ENCODE assay signal across 9 mouse cellular contexts in genomic region chr5:115163563-115163962, GRCm38 (mm10). TPM values are rescaled to one million over a fixed set of nuclear protein-coding genes. Genes with fewer than 3 reads are reported as not detected.
A peak's percentile ranks its signal among the peaks of the same experiment; 100 is the strongest.
DNase-seq lines count a peak whose midpoint lies in the region; ATAC-seq and TF ChIP-seq lines count a peak whose summit lies in the region.
"Had no signal": no experiment of that assay in that cellular context is flagged by ENCODE, and none has a peak within 500 bp of the region (broad histone marks: within the 10 kb centered on the region; RNA-seq: fewer than 3 reads in every experiment).

No protein-coding gene starts in this region.

- TF ChIP-seq RAD21 in CH12.LX (IDR thresholded peaks at IDR 0.05; ENCODE audit: low read depth, low read length), result peak; percentile 34

- DNase-seq in forebrain, embryonic 10.5 days (ENCODE audit: extremely low spot score, low spot score), result peak; percentile 50
- no peak for DNase-seq in CH12.LX (ENCODE audit: extremely low read depth)
- DNase-seq in cerebellum, postnatal 36 days, result peak; percentile 60 to 66
- DNase-seq in left cerebral cortex, adult 2 months (ENCODE audit: extremely low spot score in 1 of 2, low spot score in 2 of 2), result peak; percentile 53 to 58
- DNase-seq in midbrain, postnatal 0 days (ENCODE audit: low spot score), result no peak
- DNase-seq in thymus, adult 18-20 months, result peak; percentile 46 to 55

- intact Hi-C loops in left cerebral cortex, adult 2 months (cut with DNase I), result loop anchor here (5.0 kb wide), 1 partner anchor 186 kb away; no protein-coding TSS in a partner anchor

- TF ChIP-seq EP300 in CH12.LX (IDR thresholded peaks at IDR 0.05; ENCODE audit: low read length), result no peak

- H3K9me3 ChIP-seq in forebrain, embryonic 10.5 days, result no peaks in the 10 kb centered on the region
- H3K9me3 ChIP-seq in forebrain, embryonic 16.5 days (ENCODE audit: control insufficient read depth, low read length), result no peaks in the 10 kb centered on the region
- no peaks in the 10 kb centered on the region for H3K9me3 ChIP-seq in CH12.LX (replicated peaks; ENCODE audit: low read length)
- H3K9me3 ChIP-seq in heart, embryonic 13.5 days, result no peaks in the 10 kb centered on the region
- H3K9me3 ChIP-seq in midbrain, postnatal 0 days (ENCODE audit: low read length), result no peaks in the 10 kb centered on the region

- in situ Hi-C loops in CH12.LX (cut with MboI; ENCODE audit: low pct_ligation_motif_present, low pct_unique_long_range_greater_than_20kb, low sequenced_read_pairs), result no loop called here

- no peak overlapping the region for H3K4me2 ChIP-seq in forebrain, embryonic 16.5 days (ENCODE audit: low read length)
- H3K4me2 ChIP-seq in CH12.LX (ENCODE audit: insufficient read depth, low read depth, poor library complexity, severe bottlenecking), result no peak overlapping the region
- H3K4me2 ChIP-seq in heart, embryonic 13.5 days, result peak overlapping the region; percentile 40
- no peak overlapping the region for H3K4me2 ChIP-seq in midbrain, postnatal 0 days (ENCODE audit: low read depth, low read length, poor library complexity, severe bottlenecking)

- H3K4me1 ChIP-seq in forebrain, embryonic 10.5 days, result peaks cover 44% of the 10 kb centered on the region
- peaks cover 6% of the 10 kb centered on the region for H3K4me1 ChIP-seq in forebrain, embryonic 16.5 days (replicated peaks; ENCODE audit: control insufficient read depth, insufficient read depth, low read length)
- H3K4me1 ChIP-seq in CH12.LX (ENCODE audit: control insufficient read depth in 1 of 2, insufficient read depth in 2 of 2), result peaks cover 11 to 48% of the 10 kb centered on the region in 2 experiments
- peaks cover 35% of the 10 kb centered on the region for H3K4me1 ChIP-seq in heart, embryonic 13.5 days
- H3K4me1 ChIP-seq in midbrain, postnatal 0 days (ENCODE audit: insufficient read depth, low read length), result no peaks in the 10 kb centered on the region

- no peak for ATAC-seq in forebrain, embryonic 16.5 days
- ATAC-seq in heart, embryonic 13.5 days (ENCODE audit: extremely low read depth, insufficient number of reproducible peaks, low FRiP score, low TSS enrichment), result no peak
- ATAC-seq in midbrain, postnatal 0 days (ENCODE audit: low FRiP score), result no peak

- no peaks in the 10 kb centered on the region for H3K36me3 ChIP-seq in forebrain, embryonic 10.5 days (replicated peaks)
- H3K36me3 ChIP-seq in forebrain, embryonic 16.5 days (ENCODE audit: control insufficient read depth, insufficient read depth), result no peaks in the 10 kb centered on the region
- no peaks in the 10 kb centered on the region for H3K36me3 ChIP-seq in CH12.LX (replicated peaks in 1 of 2; ENCODE audit: control insufficient read depth in 1 of 2, insufficient read depth in 1 of 2, low read length in 1 of 2)
- no peaks in the 10 kb centered on the region for H3K36me3 ChIP-seq in heart, embryonic 13.5 days
- no peaks in the 10 kb centered on the region for H3K36me3 ChIP-seq in midbrain, postnatal 0 days (ENCODE audit: insufficient read depth, low read length)

- dilution Hi-C loops in CH12.LX (cut with MboI; ENCODE audit: extremely low pct_ligation_motif_present, extremely low pct_unique_long_range_greater_than_20kb, low sequenced_read_pairs), result no loop called here

- no peak overlapping the region for H3K27ac ChIP-seq in forebrain, embryonic 10.5 days
- H3K27ac ChIP-seq in forebrain, embryonic 16.5 days (ENCODE audit: low read length), result no peak overlapping the region
- no peak overlapping the region for H3K27ac ChIP-seq in CH12.LX (ENCODE audit: insufficient read depth, low read depth)
- no peak overlapping the region for H3K27ac ChIP-seq in heart, embryonic 13.5 days (replicated peaks)
- no peak overlapping the region for H3K27ac ChIP-seq in left cerebral cortex, adult 2 months
- no peak overlapping the region for H3K27ac ChIP-seq in midbrain, postnatal 0 days (ENCODE audit: low read depth, low read length)

- WGBS in forebrain, embryonic 10.5 days, result 44% methylated on average over 8 of the region's 8 CpGs
- 40% methylated on average over 8 of the region's 8 CpGs for WGBS in forebrain, embryonic 16.5 days
- WGBS in heart, embryonic 13.5 days, result 29% methylated on average over 8 of the region's 8 CpGs
- 38% methylated on average over 8 of the region's 8 CpGs for WGBS in midbrain, postnatal 0 days

- H3K4me3 ChIP-seq in forebrain, embryonic 10.5 days, result no peak overlapping the region; the same call in 1 of the 2 replicates
- no peak overlapping the region for H3K4me3 ChIP-seq in forebrain, embryonic 16.5 days (replicated peaks; ENCODE audit: low read length)
- no peak overlapping the region for H3K4me3 ChIP-seq in CH12.LX (replicated peaks in 1 of 3; ENCODE audit: low read depth in 2 of 3, low read length in 2 of 3, poor library complexity in 1 of 3)
- no peak overlapping the region for H3K4me3 ChIP-seq in heart, embryonic 13.5 days
- H3K4me3 ChIP-seq in left cerebral cortex, adult 2 months, result no peak overlapping the region
- no peak overlapping the region for H3K4me3 ChIP-seq in midbrain, postnatal 0 days (ENCODE audit: low read depth, low read length)
- H3K4me3 ChIP-seq: myocyte had no signal

- H3K27me3 ChIP-seq in forebrain, embryonic 10.5 days (ENCODE audit: poor library complexity, severe bottlenecking), result no peaks in the 10 kb centered on the region; the same call in 1 of the 2 replicates
- no peaks in the 10 kb centered on the region for H3K27me3 ChIP-seq in forebrain, embryonic 16.5 days (replicated peaks; ENCODE audit: control insufficient read depth, insufficient read depth, low read length)
- H3K27me3 ChIP-seq in CH12.LX (replicated peaks), result no peaks in the 10 kb centered on the region
- no peaks in the 10 kb centered on the region for H3K27me3 ChIP-seq in heart, embryonic 13.5 days (replicated peaks)
- H3K27me3 ChIP-seq in midbrain, postnatal 0 days (ENCODE audit: insufficient read depth, low read length), result no peaks in the 10 kb centered on the region

- TF ChIP-seq POLR2A in CH12.LX (IDR thresholded peaks at IDR 0.05; ENCODE audit: low read depth, low read length), result no peak

- TF ChIP-seq CTCF in CH12.LX (conservative IDR thresholded peaks at IDR 0.05 in 1 of 2, IDR thresholded peaks at IDR 0.05 in 1 of 2; ENCODE audit: low read depth in 2 of 2, low read length in 2 of 2), result peak; percentile 37 to 58; a peak in 3 of 4 replicates
- TF ChIP-seq CTCF in left cerebral cortex, adult 2 months (IDR thresholded peaks at IDR 0.05), result peak; percentile 63
- peak; percentile 63 for TF ChIP-seq CTCF in midbrain, postnatal 0 days (IDR thresholded peaks at IDR 0.05)

- H3K9ac ChIP-seq in forebrain, embryonic 16.5 days (replicated peaks; ENCODE audit: low read depth, low read length), result no peak overlapping the region
- no peak overlapping the region for H3K9ac ChIP-seq in CH12.LX (ENCODE audit: insufficient read depth, low read depth)
- no peak overlapping the region for H3K9ac ChIP-seq in heart, embryonic 13.5 days
- H3K9ac ChIP-seq in midbrain, postnatal 0 days (replicated peaks; ENCODE audit: low read length, poor library complexity, severe bottlenecking), result no peak overlapping the region

- H3K79me2 ChIP-seq in CH12.LX (replicated peaks; ENCODE audit: control insufficient read depth, extremely low read depth, insufficient read depth, poor library complexity, severe bottlenecking), result no peaks in the 10 kb centered on the region

RNA-seq across cellular contexts. Expression of gene Mlec, which starts 5.6 kb away (rescaled TPM):
- polyA plus RNA-seq in forebrain, embryonic 10.5 days (2016; fragmentation: Nextera tagmentation; extraction: Ambion mirVana), result 64.2 and 67.3 TPM in 2 replicates
- polyA plus RNA-seq in forebrain, embryonic 16.5 days (2015; fragmentation: Nextera tagmentation; extraction: Ambion mirVana), result 19.3 and 21.1 TPM in 2 replicates
- total RNA-seq in CH12.LX (2012; rRNA removed), result 128 and 144 TPM in 2 replicates
- total RNA-seq in CH12.LX (2014; rRNA removed), result 91.6 and 101 TPM in 2 replicates
- 143 and 164 TPM in 2 replicates for polyA plus RNA-seq in CH12.LX (2012; ENCODE audit: insufficient read length, low read depth)
- polyA plus RNA-seq in heart, embryonic 13.5 days (2015; fragmentation: Nextera tagmentation; extraction: Ambion mirVana), result 65.8 and 71.6 TPM in 2 replicates
- total RNA-seq in left cerebral cortex, adult 2 months (2021), result 10 to 100 TPM; 87.8 to 89.8 TPM
- 61.7 and 64.6 TPM in 2 replicates for total RNA-seq in midbrain, postnatal 0 days (2014; rRNA removed)
- 11.4 and 16.2 TPM in 2 replicates for polyA plus RNA-seq in midbrain, postnatal 0 days (2015; fragmentation: Nextera tagmentation; extraction: Ambion mirVana)

RNA-seq across cellular contexts. Expression of gene Unc119b, which starts 28.8 kb away (rescaled TPM):
- polyA plus RNA-seq in forebrain, embryonic 10.5 days (2016; fragmentation: Nextera tagmentation; extraction: Ambion mirVana), result 75.4 and 77.6 TPM in 2 replicates
- polyA plus RNA-seq in forebrain, embryonic 16.5 days (2015; fragmentation: Nextera tagmentation; extraction: Ambion mirVana), result 35.3 and 39.8 TPM in 2 replicates
- 21.7 and 22.6 TPM in 2 replicates for total RNA-seq in CH12.LX (2012; rRNA removed)
- total RNA-seq in CH12.LX (2014; rRNA removed), result 11.9 and 13.3 TPM in 2 replicates
- 17.7 and 18.4 TPM in 2 replicates for polyA plus RNA-seq in CH12.LX (2012; ENCODE audit: insufficient read length, low read depth)
- polyA plus RNA-seq in heart, embryonic 13.5 days (2015; fragmentation: Nextera tagmentation; extraction: Ambion mirVana), result 17.3 and 18.5 TPM in 2 replicates
- total RNA-seq in left cerebral cortex, adult 2 months (2021), result 10 to 100 TPM; 25.2 to 31.0 TPM
- 28.4 and 30.0 TPM in 2 replicates for total RNA-seq in midbrain, postnatal 0 days (2014; rRNA removed)
- 16.9 and 18.4 TPM in 2 replicates for polyA plus RNA-seq in midbrain, postnatal 0 days (2015; fragmentation: Nextera tagmentation; extraction: Ambion mirVana)

RNA-seq across cellular contexts. Expression of gene Cabp1, which starts 30.6 kb away (rescaled TPM):
- 0.31 and 0.43 TPM in 2 replicates for polyA plus RNA-seq in forebrain, embryonic 10.5 days (2016; fragmentation: Nextera tagmentation; extraction: Ambion mirVana)
- 8.3 and 9.2 TPM in 2 replicates for polyA plus RNA-seq in forebrain, embryonic 16.5 days (2015; fragmentation: Nextera tagmentation; extraction: Ambion mirVana)
- total RNA-seq in CH12.LX (2012; rRNA removed) (0.71 and 1.7 TPM in 2 replicates), CH12.LX (2014; rRNA removed) (0.38 and 0.59 TPM in 2 replicates)
- 1.7 and 1.8 TPM in 2 replicates for polyA plus RNA-seq in CH12.LX (2012; ENCODE audit: insufficient read length, low read depth)
- 0.53 and 0.60 TPM in 2 replicates for polyA plus RNA-seq in heart, embryonic 13.5 days (2015; fragmentation: Nextera tagmentation; extraction: Ambion mirVana)
- total RNA-seq in left cerebral cortex, adult 2 months (2021), result 100 to 1,000 TPM; 319 to 335 TPM
- total RNA-seq in midbrain, postnatal 0 days (2014; rRNA removed), result 15.5 and 29.8 TPM in 2 replicates
- 11.1 and 12.7 TPM in 2 replicates for polyA plus RNA-seq in midbrain, postnatal 0 days (2015; fragmentation: Nextera tagmentation; extraction: Ambion mirVana)

RNA-seq across cellular contexts. Expression of gene Acads, which starts 44.4 kb away (rescaled TPM):
- 59.9 and 66.9 TPM in 2 replicates for polyA plus RNA-seq in forebrain, embryonic 10.5 days (2016; fragmentation: Nextera tagmentation; extraction: Ambion mirVana)
- polyA plus RNA-seq in forebrain, embryonic 16.5 days (2015; fragmentation: Nextera tagmentation; extraction: Ambion mirVana), result 18.0 and 19.8 TPM in 2 replicates
- total RNA-seq in CH12.LX (2012; rRNA removed) (49.2 and 57.8 TPM in 2 replicates), CH12.LX (2014; rRNA removed) (43.1 and 46.6 TPM in 2 replicates)
- polyA plus RNA-seq in CH12.LX (2012; ENCODE audit: insufficient read length, low read depth), result 37.7 and 43.0 TPM in 2 replicates
- polyA plus RNA-seq in heart, embryonic 13.5 days (2015; fragmentation: Nextera tagmentation; extraction: Ambion mirVana), result 103 and 112 TPM in 2 replicates
- total RNA-seq in left cerebral cortex, adult 2 months (2021), result 1 to 10 TPM; 6.5 to 7.2 TPM
- 16.5 and 17.4 TPM in 2 replicates for total RNA-seq in midbrain, postnatal 0 days (2014; rRNA removed)
- polyA plus RNA-seq in midbrain, postnatal 0 days (2015; fragmentation: Nextera tagmentation; extraction: Ambion mirVana), result 13.4 and 14.1 TPM in 2 replicates

Comparison
In these comparisons a context has a peak if more than half of its experiments do, and no peak if none do; other contexts are left out.
1. DNase-seq: peak in forebrain, embryonic 10.5 days (single experiment), cerebellum, postnatal 36 days (2 of 2), left cerebral cortex, adult 2 months (2 of 2) and thymus, adult 18-20 months (2 of 2); none in CH12.LX (single experiment) and midbrain, postnatal 0 days (single experiment).
2. Peak in every context shown above with its lines, with median percentiles within 50 percentile points of each other: CTCF ChIP-seq.